Mouse (Mus musculus): ENCODE results near the gene Dyrk1a. TPM values are rescaled to one million over a fixed set of nuclear protein-coding genes. Genes with fewer than 3 reads are reported as not detected.

Gene Dyrk1a
- polyA plus RNA-seq, 1 experiment = 52.1 TPM

GRCm38 (mm10) chr16:94637423-94637822 lies 67.6 kb downstream of the Dyrk1a start:
- TF ChIP-seq POLR2A (IDR thresholded peaks at IDR 0.05; ENCODE audit: insufficient read depth, low read length) (no peak), EP300 (IDR thresholded peaks at IDR 0.05; ENCODE audit: insufficient read depth, low read depth, low read length) (no peak), CTCF (IDR thresholded peaks at IDR 0.05; ENCODE audit: low read depth, low read length) (no peak)
- H3K9me3 ChIP-seq (replicated peaks; ENCODE audit: control insufficient read depth, insufficient read depth, low read length, poor library complexity, severe bottlenecking) = no peaks in the 10 kb centered on the region
- H3K27me3 ChIP-seq (ENCODE audit: control insufficient read depth, insufficient read depth, low read length, poor library complexity, severe bottlenecking) = no peaks in the 10 kb centered on the region
- no peak overlapping the region for H3K4me3 ChIP-seq (ENCODE audit: low read depth, low read length)
- no peak overlapping the region for H3K27ac ChIP-seq (ENCODE audit: insufficient read depth, low read length)
- no peak overlapping the region for H3K9ac ChIP-seq (ENCODE audit: low read depth, poor library complexity, severe bottlenecking)
- peaks cover 5% of the 10 kb centered on the region for H3K4me1 ChIP-seq (ENCODE audit: control insufficient read depth, insufficient read depth, low read length)
- no peaks in the 10 kb centered on the region for H3K36me3 ChIP-seq (ENCODE audit: control insufficient read depth, insufficient read depth, low read length, poor library complexity, severe bottlenecking)

GRCm38 (mm10) chr16:94641799-94642198 lies 72.0 kb downstream of the Dyrk1a start:
- Histone ChIP-seq H3K9me3 (replicated peaks; ENCODE audit: control insufficient read depth, insufficient read depth, low read length, poor library complexity, severe bottlenecking) (no peaks in the 10 kb centered on the region), H3K27me3 (ENCODE audit: control insufficient read depth, insufficient read depth, low read length, poor library complexity, severe bottlenecking) (no peaks in the 10 kb centered on the region)

GRCm38 (mm10) chr16:94647153-94647552 lies 77.3 kb downstream of the Dyrk1a start:
- H3K27ac ChIP-seq (ENCODE audit: insufficient read depth, low read length) = no peak overlapping the region
- no peaks in the 10 kb centered on the region for H3K9me3 ChIP-seq (replicated peaks; ENCODE audit: control insufficient read depth, insufficient read depth, low read length, poor library complexity, severe bottlenecking)
- peaks cover 2% of the 10 kb centered on the region for H3K4me1 ChIP-seq (ENCODE audit: control insufficient read depth, insufficient read depth, low read length)
- no peak overlapping the region for H3K9ac ChIP-seq (ENCODE audit: low read depth, poor library complexity, severe bottlenecking)
- no peak overlapping the region for H3K4me3 ChIP-seq (ENCODE audit: low read depth, low read length)
- no peaks in the 10 kb centered on the region for H3K27me3 ChIP-seq (ENCODE audit: control insufficient read depth, insufficient read depth, low read length, poor library complexity, severe bottlenecking)
- H3K36me3 ChIP-seq (ENCODE audit: control insufficient read depth, insufficient read depth, low read length, poor library complexity, severe bottlenecking) = no peaks in the 10 kb centered on the region
- TF ChIP-seq EP300 (IDR thresholded peaks at IDR 0.05; ENCODE audit: insufficient read depth, low read depth, low read length) (no peak), CTCF (IDR thresholded peaks at IDR 0.05; ENCODE audit: low read depth, low read length) (no peak), POLR2A (IDR thresholded peaks at IDR 0.05; ENCODE audit: insufficient read depth, low read length) (no peak)

More at GRCm38 (mm10) chr16:94641799-94642198, 72.0 kb downstream of the Dyrk1a start:
- H3K4me3 ChIP-seq (ENCODE audit: low read depth, low read length) = no peak overlapping the region
- no peaks in the 10 kb centered on the region for H3K36me3 ChIP-seq (ENCODE audit: control insufficient read depth, insufficient read depth, low read length, poor library complexity, severe bottlenecking)
- no peak overlapping the region for H3K9ac ChIP-seq (ENCODE audit: low read depth, poor library complexity, severe bottlenecking)
- peaks cover 2% of the 10 kb centered on the region for H3K4me1 ChIP-seq (ENCODE audit: control insufficient read depth, insufficient read depth, low read length)
- TF ChIP-seq EP300 (IDR thresholded peaks at IDR 0.05; ENCODE audit: insufficient read depth, low read depth, low read length) = no peak
- TF ChIP-seq CTCF (IDR thresholded peaks at IDR 0.05; ENCODE audit: low read depth, low read length) = no peak
- TF ChIP-seq POLR2A (IDR thresholded peaks at IDR 0.05; ENCODE audit: insufficient read depth, low read length) = no peak
- H3K27ac ChIP-seq (ENCODE audit: insufficient read depth, low read length) = no peak overlapping the region

- TF ChIP-seq POLR2A (IDR thresholded peaks at IDR 0.05; ENCODE audit: insufficient read depth, low read length) = no peak
- TF ChIP-seq EP300 (IDR thresholded peaks at IDR 0.05; ENCODE audit: insufficient read depth, low read depth, low read length) = no peak
- no peak for TF ChIP-seq CTCF (IDR thresholded peaks at IDR 0.05; ENCODE audit: low read depth, low read length)
These were observed 78.1 kb downstream of the Dyrk1a start for GRCm38 (mm10) chr16:94647925-94648324.

GRCm38 (mm10) chr16:94649861-94650260 lies 80.1 kb downstream of the Dyrk1a start:
- no peaks in the 10 kb centered on the region for H3K27me3 ChIP-seq (ENCODE audit: control insufficient read depth, insufficient read depth, low read length, poor library complexity, severe bottlenecking)
- H3K9ac ChIP-seq (ENCODE audit: low read depth, poor library complexity, severe bottlenecking) = no peak overlapping the region
- TF ChIP-seq EP300 (IDR thresholded peaks at IDR 0.05; ENCODE audit: insufficient read depth, low read depth, low read length) (no peak), CTCF (IDR thresholded peaks at IDR 0.05; ENCODE audit: low read depth, low read length) (no peak), POLR2A (IDR thresholded peaks at IDR 0.05; ENCODE audit: insufficient read depth, low read length) (no peak)
- no peaks in the 10 kb centered on the region for H3K9me3 ChIP-seq (replicated peaks; ENCODE audit: control insufficient read depth, insufficient read depth, low read length, poor library complexity, severe bottlenecking)
- no peaks in the 10 kb centered on the region for H3K36me3 ChIP-seq (ENCODE audit: control insufficient read depth, insufficient read depth, low read length, poor library complexity, severe bottlenecking)
- no peak overlapping the region for H3K27ac ChIP-seq (ENCODE audit: insufficient read depth, low read length)
- no peak overlapping the region for H3K4me3 ChIP-seq (ENCODE audit: low read depth, low read length)
- peaks cover 2% of the 10 kb centered on the region for H3K4me1 ChIP-seq (ENCODE audit: control insufficient read depth, insufficient read depth, low read length)

More at GRCm38 (mm10) chr16:94647925-94648324, 78.1 kb downstream of the Dyrk1a start:
- Histone ChIP-seq H3K27me3 (ENCODE audit: control insufficient read depth, insufficient read depth, low read length, poor library complexity, severe bottlenecking) (no peaks in the 10 kb centered on the region), H3K9me3 (replicated peaks; ENCODE audit: control insufficient read depth, insufficient read depth, low read length, poor library complexity, severe bottlenecking) (no peaks in the 10 kb centered on the region), H3K27ac (ENCODE audit: insufficient read depth, low read length) (no peak overlapping the region), H3K9ac (ENCODE audit: low read depth, poor library complexity, severe bottlenecking) (no peak overlapping the region), H3K4me3 (ENCODE audit: low read depth, low read length) (no peak overlapping the region), H3K36me3 (ENCODE audit: control insufficient read depth, insufficient read depth, low read length, poor library complexity, severe bottlenecking) (no peaks in the 10 kb centered on the region), H3K4me1 (ENCODE audit: control insufficient read depth, insufficient read depth, low read length) (peaks cover 2% of the 10 kb centered on the region)

- TF ChIP-seq CTCF (IDR thresholded peaks at IDR 0.05; ENCODE audit: low read depth, low read length) (no peak), POLR2A (IDR thresholded peaks at IDR 0.05; ENCODE audit: insufficient read depth, low read length) (no peak), EP300 (IDR thresholded peaks at IDR 0.05; ENCODE audit: insufficient read depth, low read depth, low read length) (no peak)
- Histone ChIP-seq H3K4me1 (ENCODE audit: control insufficient read depth, insufficient read depth, low read length) (peaks cover 2% of the 10 kb centered on the region), H3K4me3 (ENCODE audit: low read depth, low read length) (no peak overlapping the region), H3K27ac (ENCODE audit: insufficient read depth, low read length) (no peak overlapping the region), H3K9ac (ENCODE audit: low read depth, poor library complexity, severe bottlenecking) (no peak overlapping the region), H3K9me3 (replicated peaks; ENCODE audit: control insufficient read depth, insufficient read depth, low read length, poor library complexity, severe bottlenecking) (no peaks in the 10 kb centered on the region), H3K36me3 (ENCODE audit: control insufficient read depth, insufficient read depth, low read length, poor library complexity, severe bottlenecking) (no peaks in the 10 kb centered on the region), H3K27me3 (ENCODE audit: control insufficient read depth, insufficient read depth, low read length, poor library complexity, severe bottlenecking) (no peaks in the 10 kb centered on the region)
These were observed 82.4 kb downstream of the Dyrk1a start for GRCm38 (mm10) chr16:94652091-94652713.

Data from ES-Bruce4 (cell line).